Comparison of ENCODE assay signal across 8 mouse cellular contexts in the genomic region with DNA sequence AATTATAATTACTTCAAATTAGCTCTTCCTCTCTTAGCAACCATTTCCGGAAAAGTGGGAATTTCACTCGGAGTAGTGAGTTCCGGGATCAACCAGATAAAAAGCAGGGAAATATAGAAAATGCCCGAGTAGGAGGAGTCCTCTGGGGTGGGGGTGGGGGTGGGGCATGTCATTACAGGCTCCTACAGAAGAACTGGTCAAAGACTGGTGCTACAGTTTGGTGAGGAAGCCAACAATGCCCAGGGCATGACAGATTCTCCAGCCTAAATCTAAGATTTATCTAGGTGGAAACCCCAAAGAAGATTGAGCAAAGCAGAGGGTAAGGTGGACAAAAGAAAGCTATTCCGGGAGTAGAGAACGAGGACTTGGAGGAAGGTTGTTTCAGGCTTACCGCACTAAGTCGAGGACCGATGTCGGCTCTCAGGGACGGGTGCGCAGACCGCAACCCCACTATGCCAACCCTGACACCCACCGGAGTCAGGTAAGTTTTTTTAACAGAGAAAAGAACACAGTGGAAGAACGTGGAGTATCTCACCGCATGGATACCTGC. TPM values are rescaled to one million over a fixed set of nuclear protein-coding genes. Genes with fewer than 3 reads are reported as not detected.
DNase-seq lines count a peak whose midpoint lies in the region; ATAC-seq and TF ChIP-seq lines count a peak whose summit lies in the region.

No protein-coding gene starts in this region.

- no peak for TF ChIP-seq CTCF in intestine, postnatal 0 days (IDR thresholded peaks at IDR 0.05; ENCODE audit: low read depth)

- peak; percentile 53 for ATAC-seq in lung, embryonic 16.5 days (ENCODE audit: low read depth)
- ATAC-seq in embryonic facial prominence, embryonic 13.5 days (ENCODE audit: insufficient number of reproducible peaks, insufficient read depth, low FRiP score, low TSS enrichment, low read depth), result peak; percentile 38; the same call in 1 of the 2 replicates
- ATAC-seq in intestine, postnatal 0 days, result peak; percentile 56
- ATAC-seq in neural tube, embryonic 14.5 days (ENCODE audit: low read depth), result peak; percentile 42; the same call in 1 of the 2 replicates

- WGBS in lung, embryonic 16.5 days, result under 1% methylated on average over 16 of the region's 16 CpGs
- WGBS in embryonic facial prominence, embryonic 13.5 days, result under 1% methylated on average over 16 of the region's 16 CpGs
- under 1% methylated on average over 16 of the region's 16 CpGs for WGBS in intestine, postnatal 0 days
- WGBS in neural tube, embryonic 14.5 days, result 2% methylated on average over 16 of the region's 16 CpGs

- H3K27ac ChIP-seq in lung, embryonic 16.5 days (ENCODE audit: low read length), result peak overlapping the region; percentile 72
- H3K27ac ChIP-seq in embryonic facial prominence, embryonic 13.5 days, result peak overlapping the region; percentile 84
- peak overlapping the region; percentile 86 for H3K27ac ChIP-seq in intestine, postnatal 0 days (ENCODE audit: low read depth, low read length)
- peak overlapping the region; percentile 82 for H3K27ac ChIP-seq in neural tube, embryonic 14.5 days (ENCODE audit: low read depth, low read length)

- peak overlapping the region; percentile 82 for H3K4me2 ChIP-seq in lung, embryonic 16.5 days (ENCODE audit: low read depth, low read length)
- peak overlapping the region; percentile 72 for H3K4me2 ChIP-seq in embryonic facial prominence, embryonic 13.5 days
- H3K4me2 ChIP-seq in intestine, postnatal 0 days (replicated peaks; ENCODE audit: low read depth), result peak overlapping the region; percentile 73
- H3K4me2 ChIP-seq in neural tube, embryonic 14.5 days (ENCODE audit: low read depth, low read length), result peak overlapping the region; percentile 63

- H3K9me3 ChIP-seq in lung, embryonic 16.5 days (ENCODE audit: control insufficient read depth, low read length), result no peaks in the 10 kb centered on the region
- H3K9me3 ChIP-seq in embryonic facial prominence, embryonic 13.5 days, result no peaks in the 10 kb centered on the region
- no peaks in the 10 kb centered on the region for H3K9me3 ChIP-seq in intestine, postnatal 0 days (ENCODE audit: control insufficient read depth)
- H3K9me3 ChIP-seq in neural tube, embryonic 14.5 days (ENCODE audit: control insufficient read depth, low read length), result no peaks in the 10 kb centered on the region

- no peaks in the 10 kb centered on the region for H3K27me3 ChIP-seq in lung, embryonic 16.5 days (ENCODE audit: control insufficient read depth, insufficient read depth, low read depth, low read length)
- H3K27me3 ChIP-seq in embryonic facial prominence, embryonic 13.5 days, result no peaks in the 10 kb centered on the region
- H3K27me3 ChIP-seq in intestine, postnatal 0 days (replicated peaks; ENCODE audit: control insufficient read depth, insufficient read depth, low read length), result no peaks in the 10 kb centered on the region
- H3K27me3 ChIP-seq in neural tube, embryonic 14.5 days (ENCODE audit: control insufficient read depth, insufficient read depth, low read length), result no peaks in the 10 kb centered on the region

- peak overlapping the region; percentile 69 for H3K4me3 ChIP-seq in lung, embryonic 16.5 days (ENCODE audit: low read length)
- H3K4me3 ChIP-seq in embryonic facial prominence, embryonic 13.5 days, result peak overlapping the region; percentile 75
- H3K4me3 ChIP-seq in intestine, postnatal 0 days (ENCODE audit: low read depth, low read length), result peak overlapping the region; percentile 73
- peak overlapping the region; percentile 70 for H3K4me3 ChIP-seq in neural tube, embryonic 14.5 days (ENCODE audit: low read depth, low read length)

- DNase-seq in lung, postnatal 25 days (ENCODE audit: low spot score), result no peak
- DNase-seq in urinary bladder, postnatal 36 days (ENCODE audit: low spot score in 2 of 2), result no peak
- no peak for DNase-seq in thymus, postnatal 10 days (ENCODE audit: low spot score in 2 of 2)
- no peak for DNase-seq in B cell, adult 2 months

- peak overlapping the region; percentile 72 for H3K9ac ChIP-seq in lung, embryonic 16.5 days (ENCODE audit: low read length)
- H3K9ac ChIP-seq in embryonic facial prominence, embryonic 13.5 days, result peak overlapping the region; percentile 83
- H3K9ac ChIP-seq in intestine, postnatal 0 days (ENCODE audit: low read depth, low read length), result peak overlapping the region; percentile 74
- peak overlapping the region; percentile 64 for H3K9ac ChIP-seq in neural tube, embryonic 14.5 days (replicated peaks; ENCODE audit: low read depth, low read length)

- peaks cover 14% of the 10 kb centered on the region for H3K36me3 ChIP-seq in lung, embryonic 16.5 days (ENCODE audit: control insufficient read depth, insufficient read depth, low read length)
- H3K36me3 ChIP-seq in embryonic facial prominence, embryonic 13.5 days, result peaks cover 47% of the 10 kb centered on the region
- H3K36me3 ChIP-seq in intestine, postnatal 0 days (ENCODE audit: control insufficient read depth, insufficient read depth), result peaks cover 30% of the 10 kb centered on the region
- H3K36me3 ChIP-seq in neural tube, embryonic 14.5 days (ENCODE audit: control insufficient read depth, insufficient read depth, low read length), result peaks cover 16% of the 10 kb centered on the region

- peaks cover 24% of the 10 kb centered on the region for H3K4me1 ChIP-seq in lung, embryonic 16.5 days (replicated peaks; ENCODE audit: control insufficient read depth, insufficient read depth, low read length)
- H3K4me1 ChIP-seq in embryonic facial prominence, embryonic 13.5 days, result peaks cover 39% of the 10 kb centered on the region
- 0 out of 2 replicates have a peak, but pooled peaks cover 10% of the 10 kb centered on the region for H3K4me1 ChIP-seq in intestine, postnatal 0 days (replicated peaks; ENCODE audit: control insufficient read depth, insufficient read depth, low read length)
- peaks cover 40% of the 10 kb centered on the region for H3K4me1 ChIP-seq in neural tube, embryonic 14.5 days (ENCODE audit: control insufficient read depth, insufficient read depth, low read length)

RNA-seq across cellular contexts. Expression of a gene that starts 0.3 kb away (rescaled TPM):
- 52.2 and 55.1 TPM in 2 replicates for polyA plus RNA-seq in lung, embryonic 16.5 days (2015; fragmentation: Nextera tagmentation; extraction: Ambion mirVana)
- 82.5 and 98.2 TPM in 2 replicates for polyA plus RNA-seq in embryonic facial prominence, embryonic 13.5 days (2015; fragmentation: Nextera tagmentation; extraction: Ambion mirVana)
- polyA plus RNA-seq in intestine, postnatal 0 days (2015; fragmentation: Nextera tagmentation; extraction: Ambion mirVana), result 20.3 and 21.6 TPM in 2 replicates
- polyA plus RNA-seq in neural tube, embryonic 14.5 days (2014; fragmentation: Nextera tagmentation; extraction: Ambion mirVana), result 81.1 and 95.9 TPM in 2 replicates

RNA-seq across cellular contexts. Expression of a gene that starts 18.1 kb away (rescaled TPM):
- 25.7 and 30.9 TPM in 2 replicates for polyA plus RNA-seq in lung, embryonic 16.5 days (2015; fragmentation: Nextera tagmentation; extraction: Ambion mirVana)
- polyA plus RNA-seq in embryonic facial prominence, embryonic 13.5 days (2015; fragmentation: Nextera tagmentation; extraction: Ambion mirVana), result 42.5 and 51.4 TPM in 2 replicates
- polyA plus RNA-seq in intestine, postnatal 0 days (2015; fragmentation: Nextera tagmentation; extraction: Ambion mirVana), result 18.4 and 19.5 TPM in 2 replicates
- 13.4 and 21.0 TPM in 2 replicates for polyA plus RNA-seq in neural tube, embryonic 14.5 days (2014; fragmentation: Nextera tagmentation; extraction: Ambion mirVana)

RNA-seq across cellular contexts. Expression of a gene that starts 18.1 kb away (rescaled TPM):
- polyA plus RNA-seq in lung, embryonic 16.5 days (2015; fragmentation: Nextera tagmentation; extraction: Ambion mirVana), result 82.4 and 88.6 TPM in 2 replicates
- polyA plus RNA-seq in embryonic facial prominence, embryonic 13.5 days (2015; fragmentation: Nextera tagmentation; extraction: Ambion mirVana), result 84.7 and 87.6 TPM in 2 replicates
- polyA plus RNA-seq in intestine, postnatal 0 days (2015; fragmentation: Nextera tagmentation; extraction: Ambion mirVana), result 21.1 and 21.8 TPM in 2 replicates
- polyA plus RNA-seq in neural tube, embryonic 14.5 days (2014; fragmentation: Nextera tagmentation; extraction: Ambion mirVana), result 54.6 and 61.1 TPM in 2 replicates

RNA-seq across cellular contexts. Expression of a gene that starts 37.1 kb away (rescaled TPM):
- polyA plus RNA-seq in lung, embryonic 16.5 days (2015; fragmentation: Nextera tagmentation; extraction: Ambion mirVana), result 57.6 and 58.7 TPM in 2 replicates
- polyA plus RNA-seq in embryonic facial prominence, embryonic 13.5 days (2015; fragmentation: Nextera tagmentation; extraction: Ambion mirVana), result 107 and 114 TPM in 2 replicates
- 17.0 and 18.3 TPM in 2 replicates for polyA plus RNA-seq in intestine, postnatal 0 days (2015; fragmentation: Nextera tagmentation; extraction: Ambion mirVana)
- polyA plus RNA-seq in neural tube, embryonic 14.5 days (2014; fragmentation: Nextera tagmentation; extraction: Ambion mirVana), result 157 and 158 TPM in 2 replicates

RNA-seq across cellular contexts. Expression of a gene that starts 45.8 kb away (rescaled TPM):
- 53.7 and 60.1 TPM in 2 replicates for polyA plus RNA-seq in lung, embryonic 16.5 days (2015; fragmentation: Nextera tagmentation; extraction: Ambion mirVana)
- 60.9 and 64.3 TPM in 2 replicates for polyA plus RNA-seq in embryonic facial prominence, embryonic 13.5 days (2015; fragmentation: Nextera tagmentation; extraction: Ambion mirVana)
- polyA plus RNA-seq in intestine, postnatal 0 days (2015; fragmentation: Nextera tagmentation; extraction: Ambion mirVana), result 44.9 and 46.3 TPM in 2 replicates
- polyA plus RNA-seq in neural tube, embryonic 14.5 days (2014; fragmentation: Nextera tagmentation; extraction: Ambion mirVana), result 36.4 and 38.1 TPM in 2 replicates
